Mouse (Mus musculus): Measurements from ENCODE around the gene Kcnk10.

DNA sequence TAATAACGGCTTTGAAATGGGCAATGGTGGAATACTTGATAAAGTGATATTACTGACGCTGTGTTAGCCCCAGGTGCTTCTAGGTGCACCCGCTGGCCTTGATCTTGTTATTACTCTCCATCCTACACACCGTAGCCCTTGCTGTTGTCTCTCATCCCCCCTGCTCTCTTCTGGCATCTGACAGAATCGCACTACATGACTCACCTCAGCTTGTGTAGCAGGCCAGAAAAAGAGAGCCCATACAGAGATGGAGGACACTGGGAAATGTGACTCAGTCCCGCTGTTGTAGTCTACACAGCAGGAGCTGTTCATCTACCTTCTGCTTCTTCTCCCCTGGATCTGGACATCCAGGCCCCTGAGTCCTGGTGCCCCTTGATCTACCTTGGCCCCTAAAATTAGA lies 28.1 kb downstream of the Kcnk10 start:
- TF ChIP-seq CTCF (IDR thresholded peaks at IDR 0.05; ENCODE audit: borderline replicate concordance, insufficient read depth, low read depth, low read length): no peak
- no peak for TF ChIP-seq POLR2A (IDR thresholded peaks at IDR 0.05; ENCODE audit: borderline replicate concordance, insufficient read depth, low read length)
